Mouse (Mus musculus): Measurements from ENCODE around the gene Gm10272.
A peak's percentile ranks its signal among the peaks of the same experiment; 100 is the strongest.

DNA sequence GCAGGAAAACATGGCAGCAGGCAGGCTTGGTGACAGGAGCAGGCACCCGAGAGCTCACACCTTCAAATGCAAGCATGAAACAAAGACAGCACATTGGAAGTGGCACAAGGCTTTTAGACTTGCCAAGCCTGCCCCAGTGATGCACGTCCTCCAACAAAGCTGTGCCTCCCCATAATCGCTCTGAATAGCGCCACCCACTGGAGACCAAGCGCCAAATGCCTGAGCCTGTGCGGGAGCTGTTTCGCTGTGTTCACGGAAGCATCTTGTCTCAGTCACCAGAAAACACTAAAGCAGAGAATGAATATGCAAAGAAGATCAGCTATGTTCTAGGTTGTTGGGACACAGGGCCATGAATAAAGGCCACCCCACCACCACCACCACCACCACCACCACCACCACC, 18.4 kb downstream of the Gm10272 start:
- TF ChIP-seq ZNF384 (IDR thresholded peaks at IDR 0.05; ENCODE audit: low read depth, low read length) (no peak), ZC3H11A (IDR thresholded peaks at IDR 0.05; ENCODE audit: borderline replicate concordance, low read depth, low read length) (0 out of 2 replicates have a peak, but pooled peaks have one; percentile 0), HCFC1 (IDR thresholded peaks at IDR 0.05; ENCODE audit: borderline replicate concordance, insufficient read depth, low read length) (no peak), MAFK (IDR thresholded peaks at IDR 0.05; ENCODE audit: insufficient read depth, low read depth, low read length) (no peak)

Data from ES-E14 (cell line).